Mouse (Mus musculus): ENCODE measurements at regions not wholly inside any gene's neighbourhood (a gene's known extent, or its start where the extent isn't known, plus 50 kb on each side); places are given as distances from the start of the nearest gene placed in this dataset.

GRCm38 (mm10) chr1:126980311-126980710, 149.7 kb upstream of the Nckap5 start:
- TF ChIP-seq CTCF (IDR thresholded peaks at IDR 0.05; ENCODE audit: low read depth, low read length): no peak
- no peak for TF ChIP-seq POLR2A (IDR thresholded peaks at IDR 0.05; ENCODE audit: extremely low read depth, insufficient read depth, low read length)

Measured in liver, adult 2 months (tissue).